Mouse (Mus musculus): Measurements from ENCODE around the gene 1110051M20Rik. TPM values are rescaled to one million over a fixed set of nuclear protein-coding genes. Genes with fewer than 3 reads are reported as not detected.

Gene 1110051M20Rik
- total RNA-seq, 2 experiments from 2014 or later: 101 to 108 TPM

- no peak for DNase-seq (ENCODE audit: extremely low spot score in 1 of 2, low spot score in 1 of 2)
Observed at GRCm38 (mm10) chr2:91312578-91313311, 131.8 kb downstream of the 1110051M20Rik start.

- no peak for DNase-seq (ENCODE audit: extremely low spot score in 1 of 2, low spot score in 1 of 2)
Observed at GRCm38 (mm10) chr2:91309546-91309945, 135.0 kb downstream of the 1110051M20Rik start.

DNA sequence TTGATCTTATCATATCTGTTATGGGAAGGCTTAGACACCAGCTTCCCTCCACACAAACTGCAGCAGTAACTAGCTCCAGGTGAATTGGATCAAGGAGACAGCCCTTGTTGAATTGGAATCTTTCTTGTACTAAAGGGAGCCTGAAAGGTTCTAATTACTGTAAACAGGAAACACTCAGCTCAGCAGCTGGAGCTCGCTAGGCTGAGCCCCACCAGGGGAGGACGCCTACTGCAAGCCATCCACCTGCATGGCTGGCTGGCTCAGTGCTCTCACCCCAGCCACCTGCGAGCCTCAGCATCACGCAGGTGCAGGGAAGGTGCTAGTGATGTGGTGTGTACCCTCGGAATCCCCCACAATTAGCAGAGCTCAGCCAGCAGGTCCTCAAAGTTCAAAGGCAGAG, 135.8 kb downstream of the 1110051M20Rik start:
- DNase-seq (ENCODE audit: extremely low spot score in 1 of 2, low spot score in 1 of 2): no peak

DNA sequence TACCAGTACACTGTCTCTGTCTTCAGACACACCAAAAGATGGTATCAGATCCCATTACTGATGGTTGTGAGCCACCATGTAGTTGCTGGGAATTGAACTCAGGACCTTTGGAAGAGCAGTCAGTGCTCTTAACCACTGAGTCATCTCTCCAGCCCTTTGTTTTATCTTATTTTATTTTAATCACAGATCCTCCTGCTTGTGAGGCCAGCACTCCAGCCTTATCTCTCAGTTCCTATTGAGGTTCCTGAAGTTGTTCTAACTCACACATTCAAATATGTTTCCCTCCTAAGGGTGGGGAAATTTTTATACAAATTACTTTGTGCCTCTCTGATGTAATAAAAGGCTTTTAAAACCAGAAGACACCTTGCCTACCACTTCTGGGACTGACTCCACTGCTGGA, 137.9 kb downstream of the 1110051M20Rik start:
- no peak for DNase-seq (ENCODE audit: extremely low spot score in 1 of 2, low spot score in 1 of 2)

DNA sequence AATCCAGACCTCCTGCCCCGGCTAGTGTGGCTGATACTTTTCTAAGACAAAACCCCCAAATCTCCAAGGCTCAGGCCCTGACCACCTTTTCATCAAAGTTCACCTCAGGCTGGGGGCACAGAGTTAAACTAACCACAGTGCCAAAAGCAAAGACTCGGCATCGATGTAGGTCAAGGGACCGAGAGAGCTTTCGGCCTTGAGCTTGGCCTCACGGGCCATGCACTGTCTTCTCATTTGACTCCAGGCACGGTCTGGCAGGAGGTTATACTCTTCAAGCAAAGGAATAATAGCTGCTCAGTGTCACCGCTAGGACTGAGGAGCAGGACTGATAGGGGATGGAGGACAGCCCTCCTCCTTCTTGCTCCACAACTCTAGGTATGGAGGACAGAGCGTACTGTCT, 138.6 kb downstream of the 1110051M20Rik start:
- no peak for DNase-seq (ENCODE audit: extremely low spot score in 1 of 2, low spot score in 1 of 2)

DNA sequence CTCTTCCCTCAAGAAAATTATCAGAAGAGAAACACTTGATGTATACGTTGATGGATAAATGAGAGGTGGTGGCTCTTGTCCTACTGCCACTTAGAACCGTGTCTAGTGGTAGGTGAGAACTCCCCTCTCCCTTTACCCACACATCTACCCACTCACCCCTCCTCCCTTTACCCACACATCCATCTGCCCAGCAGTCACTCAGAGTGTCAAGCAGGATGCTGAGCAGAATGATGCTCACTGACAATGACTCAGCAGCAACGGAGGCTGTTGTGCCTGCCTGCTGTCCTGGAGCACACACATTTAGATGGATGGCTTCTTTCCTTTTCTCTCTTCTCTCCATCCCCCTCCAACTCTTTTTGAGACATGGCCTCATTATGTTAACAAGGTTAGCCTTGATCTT, 141.7 kb downstream of the 1110051M20Rik start:
- no peak for DNase-seq (ENCODE audit: extremely low spot score in 1 of 2, low spot score in 1 of 2)

DNA sequence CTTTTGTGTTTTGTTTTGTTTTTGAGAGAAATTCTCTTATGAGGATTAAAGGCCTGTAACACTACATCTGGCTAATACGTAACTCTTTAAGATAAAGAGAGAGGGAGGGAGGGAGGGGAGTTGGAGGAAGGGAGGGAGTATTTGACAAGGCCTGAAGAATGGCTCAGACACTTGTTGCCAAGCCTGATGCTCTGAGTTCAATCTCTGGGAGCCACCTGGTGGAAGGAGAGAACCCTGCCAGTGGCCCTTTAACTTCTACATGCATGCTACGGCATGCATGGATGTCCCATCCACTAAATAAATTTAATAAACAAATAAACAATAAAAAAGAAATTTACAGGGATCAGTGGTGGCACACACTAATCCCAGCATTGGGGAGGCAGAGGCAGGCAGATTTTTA, 142.7 kb downstream of the 1110051M20Rik start:
- no peak for DNase-seq (ENCODE audit: extremely low spot score in 1 of 2, low spot score in 1 of 2)

DNA sequence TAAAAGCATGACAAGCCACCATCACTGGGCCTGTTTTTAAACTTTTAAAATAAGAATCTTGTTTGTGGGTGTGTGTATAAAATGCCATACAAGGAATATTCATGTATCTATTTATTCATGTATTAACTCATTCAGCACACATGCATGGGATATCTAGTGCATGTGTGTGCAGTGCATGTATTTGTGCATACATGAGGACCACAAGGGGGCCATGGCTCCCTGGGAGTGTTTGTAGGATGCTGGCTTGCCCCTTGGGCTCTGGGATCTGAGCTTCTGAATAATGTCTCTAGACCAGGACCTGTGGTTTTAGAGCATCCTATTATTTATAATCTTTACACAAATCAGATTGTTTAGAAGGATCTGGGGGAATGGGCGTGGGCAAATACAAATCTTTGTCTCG, 143.7 kb downstream of the 1110051M20Rik start:
- no peak for DNase-seq (ENCODE audit: extremely low spot score in 1 of 2, low spot score in 1 of 2)

- DNase-seq (ENCODE audit: extremely low spot score in 1 of 2, low spot score in 1 of 2): no peak
Observed at GRCm38 (mm10) chr2:91299156-91299555, 145.3 kb downstream of the 1110051M20Rik start.

DNA sequence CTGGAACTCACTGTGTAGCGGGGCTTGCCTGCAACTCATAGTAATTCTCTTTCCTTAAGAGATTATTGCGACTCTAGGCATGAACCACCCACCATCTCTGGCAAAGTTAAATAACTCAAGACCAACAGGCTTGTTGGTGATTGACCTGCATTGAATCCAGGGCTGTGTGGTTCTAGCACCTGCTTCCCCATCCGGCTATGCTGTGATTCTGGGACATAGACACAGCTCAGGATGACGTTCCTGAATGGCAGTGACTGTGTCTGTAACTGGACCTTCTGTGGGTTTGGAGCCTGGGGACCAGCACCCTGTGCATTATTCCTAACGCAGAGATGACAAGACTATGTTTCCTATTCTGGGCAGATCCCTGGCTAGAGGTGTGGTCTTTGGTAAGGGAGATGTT, 148.6 kb downstream of the 1110051M20Rik start:
- no peak for DNase-seq (ENCODE audit: extremely low spot score in 1 of 2, low spot score in 1 of 2)

- no peak for DNase-seq (ENCODE audit: extremely low spot score in 1 of 2, low spot score in 1 of 2)
Observed at GRCm38 (mm10) chr2:91294226-91294625, 150.3 kb downstream of the 1110051M20Rik start.

DNA sequence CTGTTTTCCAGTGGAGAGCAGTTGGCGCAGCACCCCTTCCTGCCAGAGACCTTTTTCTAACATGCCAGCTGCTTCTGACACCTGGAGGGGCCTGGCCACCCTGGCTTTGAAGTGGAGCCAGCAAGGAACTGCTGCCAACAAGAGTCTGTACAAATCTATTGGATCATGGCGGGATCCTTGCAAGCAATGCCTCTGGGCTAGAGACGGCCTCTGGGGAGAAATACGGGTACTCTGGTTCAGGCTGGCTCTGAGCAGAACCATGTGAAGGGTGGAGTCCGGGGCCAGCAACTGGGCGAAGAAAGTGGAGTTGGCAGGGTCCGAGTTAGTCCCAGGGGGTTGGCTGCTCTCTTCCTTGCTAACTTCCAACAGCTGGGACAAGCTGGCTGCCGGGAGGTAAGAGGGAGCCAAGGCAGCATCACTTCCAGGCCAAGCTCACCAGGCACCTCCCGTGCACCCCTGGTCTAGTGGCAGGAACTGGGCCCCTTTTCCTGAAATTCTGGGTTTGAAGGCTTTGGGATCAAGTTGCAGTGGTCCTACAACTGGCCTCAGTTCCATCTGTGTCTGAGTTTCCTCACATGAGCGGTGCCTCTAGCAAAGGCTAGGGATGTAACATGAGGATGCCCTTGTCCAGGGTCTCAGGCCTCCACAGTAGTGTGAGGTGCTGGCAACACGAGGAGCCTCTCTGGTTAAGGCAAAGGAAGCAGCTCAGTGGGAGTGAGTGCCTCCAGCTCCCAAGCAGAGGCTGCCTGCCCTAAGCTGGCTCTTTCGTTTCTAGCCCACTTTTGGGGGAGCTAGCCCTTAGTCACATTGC, 153.1 kb downstream of the 1110051M20Rik start:
- DNase-seq (ENCODE audit: extremely low spot score in 1 of 2, low spot score in 1 of 2): no peak

DNA sequence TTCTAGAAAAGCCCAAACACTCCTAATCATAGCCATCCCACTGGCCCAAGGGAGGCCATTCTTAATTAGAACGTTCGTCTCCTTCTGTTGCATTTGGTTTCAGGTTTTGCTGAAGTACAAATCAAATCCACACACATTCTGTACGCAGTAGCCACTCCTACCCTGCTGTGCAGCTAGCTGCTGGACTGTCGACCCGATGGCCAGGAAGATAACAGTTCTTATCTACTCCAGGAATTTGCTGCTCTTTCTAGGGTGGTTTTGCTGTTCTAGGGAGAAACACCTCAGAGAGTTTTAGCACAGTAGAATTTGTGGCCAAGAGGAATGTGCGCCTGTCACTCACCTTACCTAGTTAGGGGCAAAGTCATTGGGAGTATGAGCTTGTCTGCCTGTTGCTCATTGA, 156.9 kb downstream of the 1110051M20Rik start:
- DNase-seq (ENCODE audit: extremely low spot score in 1 of 2, low spot score in 1 of 2): no peak

GRCm38 (mm10) chr2:91285885-91286505, 158.5 kb downstream of the 1110051M20Rik start:
- DNase-seq (ENCODE audit: extremely low spot score in 1 of 2, low spot score in 1 of 2): peak; percentile 63 to 90

DNA sequence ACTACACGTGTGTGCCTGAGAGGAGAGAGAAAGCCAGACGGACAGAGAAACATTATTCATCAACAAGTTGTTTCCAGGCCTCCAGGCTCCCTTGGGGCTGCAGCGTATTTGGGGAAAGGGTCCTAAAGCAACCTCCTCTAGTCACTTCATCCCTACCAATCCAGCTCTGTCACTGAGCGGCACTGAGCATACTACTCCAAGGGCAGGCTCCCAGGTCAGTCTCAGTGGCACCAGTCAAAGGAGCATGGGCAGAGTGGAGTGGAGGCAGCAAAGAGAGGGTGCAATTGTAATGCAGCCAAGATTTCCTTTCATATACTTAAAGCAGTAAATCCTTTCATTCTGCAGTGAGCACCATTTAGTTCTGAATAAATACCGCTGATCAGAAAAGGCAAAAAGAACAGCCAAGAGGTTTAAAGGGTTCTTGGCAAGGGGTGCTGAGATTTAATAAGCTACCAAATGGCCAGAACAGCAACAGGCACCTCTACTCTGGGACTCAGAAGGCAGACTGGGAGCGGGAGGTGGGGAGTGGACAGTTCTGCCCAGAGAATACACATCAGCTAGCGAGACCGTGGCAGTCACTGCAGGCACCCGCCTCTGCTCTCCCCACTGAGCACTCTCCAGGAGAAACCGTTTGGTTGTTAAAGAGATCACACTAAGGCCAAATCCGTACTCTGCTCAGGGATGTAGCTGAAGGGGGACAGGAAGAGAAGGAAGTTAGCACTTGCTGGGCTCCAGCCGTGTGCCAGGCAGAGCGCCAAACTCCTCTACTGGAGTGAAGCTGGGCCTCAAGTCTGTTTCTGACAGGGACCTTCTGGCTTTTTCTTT, 159.9 kb downstream of the 1110051M20Rik start:
- DNase-seq (ENCODE audit: extremely low spot score in 1 of 2, low spot score in 1 of 2): peak in 1 of 2 experiments; percentile 56

GRCm38 (mm10) chr2:91283972-91284371, 160.5 kb downstream of the 1110051M20Rik start:
- no peak for DNase-seq (ENCODE audit: extremely low spot score in 1 of 2, low spot score in 1 of 2)

DNA sequence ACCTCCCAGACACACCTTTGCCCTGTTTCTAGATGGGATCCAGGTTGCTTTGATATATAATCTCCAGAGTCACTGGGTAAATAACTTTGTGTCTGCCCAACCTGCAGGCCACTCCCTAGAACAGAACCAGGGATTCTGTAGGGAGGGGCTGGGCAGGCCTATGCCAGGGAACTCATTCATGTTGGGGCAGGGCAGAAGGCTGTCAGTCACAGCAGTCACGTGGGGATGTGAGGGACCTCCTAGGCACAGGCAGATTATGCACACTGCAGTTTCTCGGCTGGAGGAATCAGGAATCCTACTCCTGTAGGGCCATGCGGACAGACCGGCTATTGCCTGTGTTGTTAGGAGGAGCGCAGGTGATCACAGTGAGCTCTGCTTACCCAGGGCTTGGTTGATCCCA, 163.1 kb downstream of the 1110051M20Rik start:
- DNase-seq (ENCODE audit: extremely low spot score in 1 of 2, low spot score in 1 of 2): no peak

DNA sequence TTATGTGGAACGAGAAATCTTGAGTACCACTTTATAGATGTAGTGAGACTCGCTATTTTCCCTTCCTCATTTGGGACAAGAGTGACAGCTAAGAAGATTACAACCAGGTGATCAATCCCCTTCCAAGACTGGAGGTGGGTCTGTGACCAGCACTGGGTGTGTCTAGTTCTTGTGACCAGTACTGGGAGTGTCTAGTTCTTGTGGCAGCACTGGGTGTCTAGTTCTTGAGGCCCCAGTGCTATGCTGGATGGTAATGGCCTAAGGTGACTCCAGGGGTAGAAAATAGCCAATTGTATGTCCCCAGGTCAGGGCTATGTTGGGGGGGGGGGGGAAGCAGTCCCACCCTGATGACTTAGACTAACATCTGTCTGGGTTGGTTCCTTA, 165.1 kb downstream of the 1110051M20Rik start:
- DNase-seq (ENCODE audit: extremely low spot score in 1 of 2, low spot score in 1 of 2): no peak

GRCm38 (mm10) chr2:91278749-91279371, 165.6 kb downstream of the 1110051M20Rik start:
- DNase-seq (ENCODE audit: extremely low spot score in 1 of 2, low spot score in 1 of 2): peak in 1 of 2 experiments; percentile 61

- no peak for DNase-seq (ENCODE audit: extremely low spot score in 1 of 2, low spot score in 1 of 2)
Observed at GRCm38 (mm10) chr2:91269687-91270133, 174.8 kb downstream of the 1110051M20Rik start.
